Mouse (Mus musculus): ENCODE data around the gene Lrp11. TPM values are rescaled to one million over a fixed set of nuclear protein-coding genes. Genes with fewer than 3 reads are reported as not detected.
A peak's percentile ranks its signal among the peaks of the same experiment; 100 is the strongest.

Lrp11 gene
- polyA plus RNA-seq, 1 experiment from 2014 or later: 37.8 TPM

- H3K27ac ChIP-seq (ENCODE audit: low read depth, low read length): no peak overlapping the region
- no peaks in the 10 kb centered on the region for H3K4me1 ChIP-seq (ENCODE audit: control insufficient read depth, insufficient read depth, low read length)
- H3K9me3 ChIP-seq (ENCODE audit: control insufficient read depth, low read length): no peaks in the 10 kb centered on the region
- peaks cover 20% of the 10 kb centered on the region for H3K36me3 ChIP-seq (ENCODE audit: control insufficient read depth, insufficient read depth, low read length)
- whole genome bisulfite sequencing: 52% methylated on average over 1 of the region's 1 CpGs
- peak; percentile 49; the same call in 1 of the 2 replicates for ATAC-seq (ENCODE audit: low read depth)
- no peak overlapping the region for H3K4me3 ChIP-seq (ENCODE audit: low read depth, low read length)
- H3K9ac ChIP-seq (replicated peaks; ENCODE audit: low read depth, low read length): no peak overlapping the region
- no peaks in the 10 kb centered on the region for H3K27me3 ChIP-seq (ENCODE audit: control insufficient read depth, insufficient read depth, low read length)
- H3K4me2 ChIP-seq (ENCODE audit: low read depth, low read length): no peak overlapping the region
These were observed 84.1 kb downstream of the Lrp11 start for GRCm38 (mm10) chr10:7673673-7674072.

Other genes starting within 250 kb of the Lrp11 start
- gene Ulbp1, start 116.2 kb upstream of the Lrp11 start, polyA plus RNA-seq (2014; fragmentation: Nextera tagmentation; extraction: Ambion mirVana): 0.36 and 0.48 TPM in 2 replicates
- gene Nup43, start 77.7 kb downstream of the Lrp11 start, polyA plus RNA-seq (2014; fragmentation: Nextera tagmentation; extraction: Ambion mirVana): 26.7 and 28.0 TPM in 2 replicates
- 176 and 185 TPM in 2 replicates for gene Pcmt1, start 91.3 kb downstream of the Lrp11 start, polyA plus RNA-seq (2014; fragmentation: Nextera tagmentation; extraction: Ambion mirVana)
- gene Lats1, start 91.4 kb downstream of the Lrp11 start, polyA plus RNA-seq (2014; fragmentation: Nextera tagmentation; extraction: Ambion mirVana): 17.5 and 19.5 TPM in 2 replicates
- 32.3 and 34.2 TPM in 2 replicates for gene Katna1, start 136.2 kb downstream of the Lrp11 start, polyA plus RNA-seq (2014; fragmentation: Nextera tagmentation; extraction: Ambion mirVana)
- gene Ginm1, start 203.0 kb downstream of the Lrp11 start, polyA plus RNA-seq (2014; fragmentation: Nextera tagmentation; extraction: Ambion mirVana): 50.8 and 55.2 TPM in 2 replicates
- 48.1 and 48.7 TPM in 2 replicates for gene Ppil4, start 203.1 kb downstream of the Lrp11 start, polyA plus RNA-seq (2014; fragmentation: Nextera tagmentation; extraction: Ambion mirVana)
- gene Zc3h12d, start 242.7 kb downstream of the Lrp11 start, polyA plus RNA-seq (2014; fragmentation: Nextera tagmentation; extraction: Ambion mirVana): 0.08 and 0.17 TPM in 2 replicates